Mouse (Mus musculus) E14TG2a.4 (cell line): ENCODE measurements around the gene Mcm6.

Experiments
- CTCF ChIP-seq: conservative IDR thresholded peaks from 2 replicates; pipeline ENCODE4 v1.5.1; 2014; ENCODE audit warnings: low read length
- NANOG ChIP-seq: IDR thresholded peaks from 2 replicates; pipeline ENCODE4 v1.6.1; 2014; ENCODE audit warnings: borderline replicate concordance, low read length, mixed read lengths
- POU5F1 ChIP-seq: IDR thresholded peaks from 2 replicates; pipeline ENCODE4 v1.6.1; 2014; ENCODE audit warnings: low read length, borderline replicate concordance

DNA sequence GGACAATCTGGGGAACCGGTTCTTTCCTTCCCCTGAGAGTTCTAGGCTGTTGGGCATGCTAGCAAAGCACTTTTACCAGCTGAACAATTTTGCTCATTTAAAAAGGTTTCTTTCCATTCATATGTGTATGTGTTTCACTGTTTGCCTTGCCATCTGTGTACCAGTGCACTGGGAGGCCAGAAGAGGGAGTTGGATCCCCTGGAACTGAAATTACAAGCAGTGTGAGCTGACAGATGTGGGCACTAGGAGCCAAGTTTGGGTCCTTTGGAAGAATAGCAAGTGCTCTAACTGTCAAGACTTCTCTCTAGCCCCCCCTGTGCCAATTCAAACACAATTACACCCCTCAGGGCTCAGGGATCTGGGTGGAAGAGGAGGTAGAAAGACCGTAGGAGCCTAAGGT lies 34.7 kb downstream of the Mcm6 start:
- TF ChIP-seq CTCF (no peak; the same call in 1 of the 2 replicates), NANOG (no peak), POU5F1 (no peak)
